30 mouse cellular contexts compared by ENCODE assay signal in genomic region chr6:86749817-86750216, GRCm38 (mm10).
"Had no signal": no experiment of that assay in that cellular context is flagged by ENCODE, and none has a peak within 500 bp of the region (broad histone marks: within the 10 kb centered on the region; RNA-seq: fewer than 3 reads in every experiment).

No protein-coding gene starts in this region.

- H3K27ac ChIP-seq: heart, embryonic 13.5 days; heart, embryonic 15.5 days; hindbrain, embryonic 10.5 days; hindbrain, embryonic 12.5 days; hindbrain, embryonic 13.5 days; hindbrain, embryonic 14.5 days; hindbrain, embryonic 15.5 days; hindbrain, postnatal 0 days; intestine, embryonic 15.5 days; kidney, embryonic 15.5 days; kidney, postnatal 0 days; layer of hippocampus, adult 2 months; left cerebral cortex, adult 2 months had no signal

- H3K36me3 ChIP-seq: hindbrain, embryonic 10.5 days; hindbrain, embryonic 12.5 days; hindbrain, embryonic 13.5 days; hindbrain, embryonic 15.5 days had no signal

- H3K9ac ChIP-seq: heart, embryonic 12.5 days; heart, embryonic 13.5 days; heart, embryonic 15.5 days; hindbrain, embryonic 12.5 days; hindbrain, embryonic 13.5 days; hindbrain, embryonic 14.5 days; hindbrain, embryonic 15.5 days; intestine, embryonic 15.5 days; kidney, embryonic 15.5 days had no signal

- H3K27me3 ChIP-seq: heart, embryonic 12.5 days; heart, embryonic 13.5 days; heart, embryonic 15.5 days; hindbrain, embryonic 12.5 days; hindbrain, embryonic 13.5 days; hindbrain, embryonic 15.5 days; intestine, embryonic 15.5 days; kidney, embryonic 15.5 days had no signal

- H3K4me1 ChIP-seq: heart, embryonic 12.5 days; heart, embryonic 13.5 days; heart, embryonic 15.5 days; hindbrain, embryonic 10.5 days; hindbrain, embryonic 12.5 days; hindbrain, embryonic 13.5 days; hindbrain, embryonic 15.5 days; intestine, embryonic 15.5 days; kidney, embryonic 15.5 days had no signal

- H3K4me3 ChIP-seq: heart, embryonic 12.5 days; heart, embryonic 13.5 days; heart, embryonic 15.5 days; hindbrain, embryonic 10.5 days; hindbrain, embryonic 12.5 days; hindbrain, embryonic 13.5 days; hindbrain, embryonic 15.5 days; intestine, embryonic 15.5 days; kidney, embryonic 15.5 days; layer of hippocampus, adult 2 months; left cerebral cortex, adult 2 months had no signal

- DNase-seq: heart, postnatal 10 days; heart, postnatal 14 days; heart, postnatal 36 days; heart, postnatal 4 days; kidney, adult 11 months; kidney, adult 18-20 months; kidney, adult 2 months; kidney, adult 8-10 months; kidney, adult 9 months; kidney, postnatal 10 days; kidney, postnatal 14 days; kidney, postnatal 25 days; kidney, postnatal 36 days; kidney, postnatal 4 days; layer of hippocampus, adult 9-11 months; layer of hippocampus, postnatal 36 days had no signal

- H3K9me3 ChIP-seq: heart, embryonic 13.5 days; heart, embryonic 15.5 days; hindbrain, embryonic 10.5 days; hindbrain, embryonic 12.5 days; hindbrain, embryonic 13.5 days; hindbrain, embryonic 15.5 days; intestine, embryonic 15.5 days; kidney, embryonic 15.5 days had no signal
